In the genomic region with DNA sequence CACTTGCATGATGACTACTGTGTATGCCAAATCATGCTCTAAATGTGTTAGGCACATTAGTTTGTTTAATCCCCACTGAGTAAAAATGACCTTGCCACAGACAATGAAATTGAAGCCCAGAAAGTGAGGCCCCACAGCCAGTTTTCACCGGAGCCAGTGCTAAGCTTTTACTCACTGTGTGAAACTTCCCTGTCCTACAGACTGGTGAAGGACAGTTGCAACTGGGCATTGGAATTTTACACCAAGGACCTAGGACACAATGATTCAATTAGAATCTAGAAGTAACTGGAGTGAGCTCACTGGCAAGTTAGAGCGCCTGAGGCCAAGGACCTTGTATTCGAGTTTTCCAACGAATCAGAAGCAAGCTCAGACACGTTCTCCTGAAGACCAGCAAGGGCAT, we compare ENCODE assay signal across 19 mouse cellular contexts.
DNase-seq lines count a peak whose midpoint lies in the region; ATAC-seq and TF ChIP-seq lines count a peak whose summit lies in the region.
"Had no signal": no experiment of that assay in that cellular context is flagged by ENCODE, and none has a peak within 500 bp of the region (broad histone marks: within the 10 kb centered on the region; RNA-seq: fewer than 3 reads in every experiment).

No protein-coding gene starts in this region.

- DNase-seq in adrenal gland, adult 8-10 months, result peak; percentile 11
- DNase-seq in adrenal gland, postnatal 4 days (ENCODE audit: low spot score in 2 of 2), result no peak
- DNase-seq in heart, postnatal 14 days, result no peak
- no peak for DNase-seq in heart, adult 2 months
- DNase-seq: cerebellum, adult 11 months; cerebellum, adult 8-10 months; embryo, embryonic 11 days; gastrocnemius, adult 2 months; gastrocnemius, postnatal 25 days had no signal

- WGBS in heart, embryonic 12.5 days, result 81% methylated on average over 5 of the region's 5 CpGs
- 75% methylated on average over 5 of the region's 5 CpGs for WGBS in heart, embryonic 16.5 days
- 80% methylated on average over 5 of the region's 5 CpGs for WGBS in heart, adult 2 months

- TF ChIP-seq EP300 in heart, adult 2 months (IDR thresholded peaks at IDR 0.05; ENCODE audit: insufficient read depth, low read depth, low read length), result no peak

- intact Hi-C loops in heart, postnatal 14 days (cut with DNase I), result no loop called here
- intact Hi-C loops in heart, adult 2 months (cut with DNase I), result no loop called here

- H3K9me3 ChIP-seq in heart, embryonic 12.5 days (replicated peaks), result no peaks in the 10 kb centered on the region
- H3K9me3 ChIP-seq in heart, embryonic 16.5 days (replicated peaks; ENCODE audit: control insufficient read depth, low read length), result no peaks in the 10 kb centered on the region
- H3K9me3 ChIP-seq: embryonic facial prominence, embryonic 15.5 days; forebrain, embryonic 10.5 days; hindbrain, embryonic 12.5 days had no signal

- no peak for TF ChIP-seq CTCF in heart, adult 2 months (IDR thresholded peaks at IDR 0.05)

- H3K36me3 ChIP-seq in heart, embryonic 12.5 days, result no peaks in the 10 kb centered on the region
- no peaks in the 10 kb centered on the region for H3K36me3 ChIP-seq in heart, embryonic 16.5 days (ENCODE audit: control insufficient read depth, insufficient read depth)
- 0 out of 2 replicates have a peak, but pooled peaks cover 2% of the 10 kb centered on the region for H3K36me3 ChIP-seq in heart, adult 2 months (ENCODE audit: control insufficient read depth, insufficient read depth, low read length)
- H3K36me3 ChIP-seq: embryonic facial prominence, embryonic 15.5 days; forebrain, embryonic 10.5 days; hindbrain, embryonic 12.5 days had no signal

- no peak overlapping the region for H3K4me2 ChIP-seq in heart, embryonic 12.5 days
- no peak overlapping the region for H3K4me2 ChIP-seq in heart, embryonic 16.5 days (ENCODE audit: low read depth, low read length)
- H3K4me2 ChIP-seq: embryonic facial prominence, embryonic 15.5 days; hindbrain, embryonic 12.5 days had no signal

- no peak for TF ChIP-seq POLR2A in heart, adult 2 months (IDR thresholded peaks at IDR 0.05; ENCODE audit: insufficient read depth, low read depth, low read length)

- H3K4me1 ChIP-seq in heart, embryonic 12.5 days (replicated peaks), result peaks cover 27% of the 10 kb centered on the region
- peaks cover 18% of the 10 kb centered on the region for H3K4me1 ChIP-seq in heart, embryonic 16.5 days (ENCODE audit: control insufficient read depth, insufficient read depth, low read length)
- no peaks in the 10 kb centered on the region; the same call in 1 of the 2 replicates for H3K4me1 ChIP-seq in heart, adult 2 months (ENCODE audit: control insufficient read depth, insufficient read depth, low read length)
- H3K4me1 ChIP-seq: embryonic facial prominence, embryonic 15.5 days had no signal

- ATAC-seq in heart, embryonic 12.5 days (ENCODE audit: insufficient number of reproducible peaks, low FRiP score), result no peak
- no peak for ATAC-seq in heart, embryonic 16.5 days (replicated peaks; ENCODE audit: extremely low read depth, insufficient read depth, low FRiP score)
- ATAC-seq: forebrain, embryonic 14.5 days; hindbrain, embryonic 16.5 days; inflammation-experienced regulatory T-cells, adult 6 months; intestine, postnatal 0 days had no signal

- H3K4me3 ChIP-seq in heart, embryonic 12.5 days, result no peak overlapping the region
- no peak overlapping the region for H3K4me3 ChIP-seq in heart, embryonic 16.5 days (ENCODE audit: low read length)
- H3K4me3 ChIP-seq in heart, adult 2 months, result no peak overlapping the region
- H3K4me3 ChIP-seq: embryonic facial prominence, embryonic 15.5 days; erythroblast, embryonic 14.5 days; forebrain, embryonic 10.5 days; gastrocnemius, adult 2 months; hindbrain, embryonic 12.5 days had no signal

- H3K9ac ChIP-seq in heart, embryonic 12.5 days, result no peak overlapping the region
- no peak overlapping the region for H3K9ac ChIP-seq in heart, embryonic 16.5 days (ENCODE audit: low read length)
- no peak overlapping the region for H3K9ac ChIP-seq in heart, adult 2 months (ENCODE audit: low read depth, low read length)
- H3K9ac ChIP-seq: embryonic facial prominence, embryonic 15.5 days; hindbrain, embryonic 12.5 days had no signal

- H3K27me3 ChIP-seq in heart, embryonic 12.5 days (replicated peaks), result no peaks in the 10 kb centered on the region
- H3K27me3 ChIP-seq in heart, embryonic 16.5 days (ENCODE audit: control insufficient read depth, insufficient read depth, low read length), result no peaks in the 10 kb centered on the region
- H3K27me3 ChIP-seq in heart, adult 2 months (ENCODE audit: control insufficient read depth, insufficient read depth, low read length), result no peaks in the 10 kb centered on the region
- H3K27me3 ChIP-seq: embryonic facial prominence, embryonic 15.5 days; hindbrain, embryonic 12.5 days had no signal

- H3K27ac ChIP-seq in heart, embryonic 12.5 days (ENCODE audit: poor library complexity, severe bottlenecking), result peak overlapping the region; percentile 59; the same call in 1 of the 2 replicates
- peak overlapping the region; percentile 89 for H3K27ac ChIP-seq in heart, embryonic 16.5 days (ENCODE audit: low read length)
- no peak overlapping the region for H3K27ac ChIP-seq in heart, adult 2 months
- H3K27ac ChIP-seq: embryonic facial prominence, embryonic 15.5 days; forebrain, embryonic 10.5 days; gastrocnemius, adult 2 months; hindbrain, embryonic 12.5 days had no signal

- no peaks in the 10 kb centered on the region for H3K79me2 ChIP-seq in heart, adult 2 months (replicated peaks; ENCODE audit: control insufficient read depth, insufficient read depth, low read length)
